Mouse (Mus musculus): ENCODE results near the gene Frat2.

DNA sequence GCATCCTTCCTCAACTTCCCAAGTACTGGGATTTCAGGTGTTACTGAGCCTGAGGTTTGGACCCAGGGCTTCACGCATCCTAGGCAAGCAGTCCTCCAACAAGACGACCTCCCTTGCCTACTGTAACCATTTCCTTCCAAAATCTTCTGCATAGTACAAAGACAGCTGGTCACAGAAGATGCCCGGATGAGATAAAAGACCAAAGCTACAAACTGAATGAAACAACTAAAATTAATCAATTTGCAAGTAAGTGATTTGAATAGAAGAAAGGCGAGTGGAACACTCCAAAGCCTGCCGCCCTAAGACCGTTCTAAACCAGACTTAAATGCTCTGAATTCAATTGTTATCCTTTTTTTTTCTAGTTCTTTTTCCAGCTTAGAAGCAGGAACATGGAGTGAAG, 12.5 kb downstream of the Frat2 start:
- TF ChIP-seq CTCF (conservative IDR thresholded peaks at IDR 0.05; ENCODE audit: low read length), result no peak
- no peak for TF ChIP-seq NANOG (IDR thresholded peaks at IDR 0.05; ENCODE audit: borderline replicate concordance, low read length)

Measured in E14TG2a.4 (cell line).